Mouse (Mus musculus): ENCODE results near the gene Dnajc22.
A peak's percentile ranks its signal among the peaks of the same experiment; 100 is the strongest.

Gene Dnajc22

GRCm38 (mm10) chr15:99087253-99088075, 5.5 kb upstream of the Dnajc22 start, which contains the start of gene C1ql4:
C1ql4 (minus strand) TSS chr15:99087817.
- DNase-seq (ENCODE audit: extremely low spot score), result peak; percentile 37

- DNase-seq (ENCODE audit: extremely low spot score), result peak; percentile 90
Measured at GRCm38 (mm10) chr15:99088292-99088691, 4.7 kb upstream of the Dnajc22 start.

GRCm38 (mm10) chr15:99089069-99089468, 3.9 kb upstream of the Dnajc22 start:
- DNase-seq (ENCODE audit: extremely low spot score), result no peak

GRCm38 (mm10) chr15:99093291-99094258, 605 bp downstream of the Dnajc22 start:
- DNase-seq (ENCODE audit: extremely low spot score), result peak; percentile 82

- peak; percentile 67 for DNase-seq (ENCODE audit: extremely low spot score)
Measured at GRCm38 (mm10) chr15:99094631-99095270, 1.8 kb downstream of the Dnajc22 start.

GRCm38 (mm10) chr15:99095356-99095755, 2.4 kb downstream of the Dnajc22 start:
- DNase-seq (ENCODE audit: extremely low spot score), result no peak

- no peak for DNase-seq (ENCODE audit: extremely low spot score)
Measured at GRCm38 (mm10) chr15:99096061-99096793, 3.3 kb downstream of the Dnajc22 start.

- no peak for DNase-seq (ENCODE audit: extremely low spot score)
Measured at GRCm38 (mm10) chr15:99096831-99097500, 4.0 kb downstream of the Dnajc22 start.

- no peak for DNase-seq (ENCODE audit: extremely low spot score)
Measured at GRCm38 (mm10) chr15:99097840-99098492, 5.0 kb downstream of the Dnajc22 start.

- no peak for DNase-seq (ENCODE audit: extremely low spot score)
Measured at GRCm38 (mm10) chr15:99098493-99098861, 5.5 kb downstream of the Dnajc22 start.

- DNase-seq (ENCODE audit: extremely low spot score), result no peak
Measured at GRCm38 (mm10) chr15:99099139-99099556, 6.2 kb downstream of the Dnajc22 start.

- DNase-seq (ENCODE audit: extremely low spot score), result no peak
Measured at GRCm38 (mm10) chr15:99099984-99100383, 7.0 kb downstream of the Dnajc22 start.

GRCm38 (mm10) chr15:99105238-99105637, 12.3 kb downstream of the Dnajc22 start:
- DNase-seq (ENCODE audit: extremely low spot score), result no peak

GRCm38 (mm10) chr15:99107866-99108265, 14.9 kb downstream of the Dnajc22 start:
- no peak for DNase-seq (ENCODE audit: extremely low spot score)

- no peak for DNase-seq (ENCODE audit: extremely low spot score)
Measured at GRCm38 (mm10) chr15:99111139-99111538, 18.2 kb downstream of the Dnajc22 start.

- no peak for DNase-seq (ENCODE audit: extremely low spot score)
Measured at GRCm38 (mm10) chr15:99111809-99112208, 18.8 kb downstream of the Dnajc22 start.

- no peak for DNase-seq (ENCODE audit: extremely low spot score)
Measured at GRCm38 (mm10) chr15:99112843-99113395, 19.9 kb downstream of the Dnajc22 start.

GRCm38 (mm10) chr15:99113396-99113975, 20.5 kb downstream of the Dnajc22 start:
- no peak for DNase-seq (ENCODE audit: extremely low spot score)

GRCm38 (mm10) chr15:99114312-99115064, 21.5 kb downstream of the Dnajc22 start:
- DNase-seq (ENCODE audit: extremely low spot score), result no peak
